Mouse (Mus musculus) MEL (cell line): ENCODE measurements at regions not wholly inside any gene's neighbourhood (a gene's known extent, or its start where the extent isn't known, plus 50 kb on each side); places are given as distances from the start of the nearest gene placed in this dataset.

Experiments
- CTCF ChIP-seq, 3 experiments: IDR thresholded peaks in 2 of 3; conservative IDR thresholded peaks in 1 of 3; 2 replicates each; pipeline ENCODE4 v1.5.1; 2011 to 2012; ENCODE audit warnings: low read length in 3 of 3, low read depth in 2 of 3, mild to moderate bottlenecking in 2 of 3, improper control_type of control experiment in 1 of 3, inconsistent platforms in 1 of 3, mixed read lengths in 1 of 3, moderate library complexity in 1 of 3; ENCODE audit not compliant: control insufficient read depth in 1 of 3, insufficient read depth in 1 of 3, poor library complexity in 1 of 3, severe bottlenecking in 1 of 3
- UBTF ChIP-seq: IDR thresholded peaks from 2 replicates; pipeline ENCODE4 v1.6.1; 2012; ENCODE audit warnings: low read depth, mild to moderate bottlenecking, inconsistent platforms, low read length, improper control_type of control experiment, moderate library complexity, borderline replicate concordance; ENCODE audit not compliant: insufficient read depth
- ZMIZ1 ChIP-seq: IDR thresholded peaks from 2 replicates; pipeline ENCODE4 v1.6.1; 2012; ENCODE audit warnings: low read depth, mild to moderate bottlenecking, inconsistent platforms, low read length, improper control_type of control experiment, moderate library complexity
- ZNF384 ChIP-seq: IDR thresholded peaks from 2 replicates; pipeline ENCODE4 v1.6.1; 2012; ENCODE audit warnings: low read depth, mild to moderate bottlenecking, inconsistent platforms, low read length, improper control_type of control experiment

DNA sequence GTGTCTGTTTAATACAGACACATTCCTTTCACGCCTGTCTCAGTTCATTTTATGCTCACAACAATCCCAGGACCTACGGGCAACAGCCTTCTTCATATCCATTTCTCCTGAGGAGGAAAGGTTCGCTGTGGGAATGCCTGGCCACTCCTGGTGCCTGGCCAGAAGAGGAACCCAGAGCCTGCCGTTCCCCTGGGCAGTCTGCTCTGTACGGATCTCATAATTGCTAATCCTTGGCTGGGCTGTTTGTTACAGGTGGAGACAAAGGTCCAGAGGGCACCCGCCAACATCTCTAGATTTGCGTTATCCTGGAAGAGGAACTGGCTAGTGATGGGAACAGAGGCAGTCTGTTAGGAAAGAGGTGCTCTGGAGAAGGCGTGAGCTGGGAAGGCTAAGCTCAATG lies 53.4 kb upstream of the Alk start (continued):
- TF ChIP-seq ZNF384 (no peak), ZMIZ1 (no peak), UBTF (no peak), CTCF (IDR thresholded peaks at IDR 0.05 in 2 of 3, conservative IDR thresholded peaks at IDR 0.05 in 1 of 3; ENCODE audit: control insufficient read depth in 1 of 3, insufficient read depth in 1 of 3, low read depth in 2 of 3, low read length in 3 of 3, poor library complexity in 1 of 3, severe bottlenecking in 1 of 3) (no peak)
